Mouse (Mus musculus) cerebellum, adult (tissue): ENCODE measurements at regions not wholly inside any gene's neighbourhood (a gene's known extent, or its start where the extent isn't known, plus 50 kb on each side); places are given as distances from the start of the nearest gene placed in this dataset.

Experiments used
- ATAC-seq: cut with Nextera tagmentation; 2 replicates; pipeline ENCODE4 v1.9.2; 2017; ENCODE audit warnings: mild to moderate bottlenecking, moderate library complexity, mixed read lengths; ENCODE audit not compliant: insufficient number of reproducible peaks, low FRiP score, low TSS enrichment

DNA sequence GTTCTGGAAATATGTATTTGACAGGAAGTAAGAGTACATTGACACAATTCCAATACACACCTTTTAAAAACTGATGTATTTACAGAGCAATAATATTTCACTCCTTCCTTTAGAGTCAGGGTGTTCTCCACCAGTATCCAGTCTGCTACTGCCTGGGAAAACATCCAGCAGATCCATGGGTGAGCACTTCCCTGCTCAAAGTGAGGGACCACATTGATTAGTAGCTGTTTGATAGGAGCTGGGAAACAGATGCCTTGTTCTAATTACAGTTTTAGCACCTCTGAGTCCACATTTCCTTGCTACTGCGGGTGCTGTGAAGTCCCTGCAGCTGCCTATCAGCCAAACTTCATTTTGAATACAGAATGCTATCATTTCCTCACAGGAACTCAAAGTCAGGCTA lies 53.3 kb upstream of the Tmeff2 start:
- no peak for ATAC-seq
